9 mouse cellular contexts compared by ENCODE assay signal in the genomic region with DNA sequence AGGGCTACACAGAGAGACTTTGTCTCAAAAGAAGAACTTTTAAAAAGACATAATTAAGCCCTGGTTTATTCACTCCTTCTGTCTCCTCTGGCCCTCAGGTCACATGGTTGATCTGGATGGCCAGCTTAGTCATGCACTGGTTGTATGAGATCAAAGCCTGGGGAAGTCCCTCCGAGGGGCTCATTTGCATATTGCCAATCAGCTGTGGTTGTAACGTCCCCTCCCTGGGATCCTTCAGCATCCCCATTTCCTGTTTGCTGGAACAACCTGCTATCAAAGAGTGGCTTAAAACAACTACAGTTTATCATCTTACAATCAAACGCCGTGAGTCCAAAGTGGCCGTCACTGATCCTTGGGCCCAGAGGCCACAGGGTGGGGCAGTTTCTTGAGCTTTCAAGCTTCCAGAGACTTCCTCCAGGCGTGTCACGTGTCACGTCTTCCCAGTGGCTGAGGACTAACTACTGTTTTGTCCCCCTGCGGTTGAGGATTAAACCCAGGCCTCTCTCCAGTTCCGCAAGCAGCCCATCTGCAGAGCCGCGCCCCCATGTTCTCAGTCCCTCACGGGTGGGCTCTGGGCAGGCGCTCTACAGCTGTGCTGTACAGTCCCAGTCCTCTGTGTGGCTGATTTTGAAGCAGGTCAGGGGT. TPM values are rescaled to one million over a fixed set of nuclear protein-coding genes. Genes with fewer than 3 reads are reported as not detected.
DNase-seq lines count a peak whose midpoint lies in the region; ATAC-seq and TF ChIP-seq lines count a peak whose summit lies in the region.
"Had no signal": no experiment of that assay in that cellular context is flagged by ENCODE, and none has a peak within 500 bp of the region (broad histone marks: within the 10 kb centered on the region; RNA-seq: fewer than 3 reads in every experiment).

No protein-coding gene starts in this region.

- 0 out of 2 replicates have a peak, but pooled peaks have one; percentile 27 for ATAC-seq in forebrain, embryonic 12.5 days (ENCODE audit: low FRiP score)
- ATAC-seq in forebrain, postnatal 0 days, result no peak

- no peak overlapping the region for H3K9ac ChIP-seq in forebrain, embryonic 12.5 days
- H3K9ac ChIP-seq in forebrain, postnatal 0 days, result no peak overlapping the region

- no peak for TF ChIP-seq CTCF in forebrain, postnatal 0 days (IDR thresholded peaks at IDR 0.05; ENCODE audit: low read depth)

- no peak overlapping the region for H3K27ac ChIP-seq in forebrain, embryonic 12.5 days
- no peak overlapping the region for H3K27ac ChIP-seq in forebrain, postnatal 0 days (ENCODE audit: low read depth, low read length)

- H3K9me3 ChIP-seq in forebrain, embryonic 12.5 days, result no peaks in the 10 kb centered on the region
- H3K9me3 ChIP-seq in forebrain, postnatal 0 days (ENCODE audit: low read length), result no peaks in the 10 kb centered on the region

- H3K27me3 ChIP-seq in forebrain, embryonic 12.5 days, result no peaks in the 10 kb centered on the region
- H3K27me3 ChIP-seq in forebrain, postnatal 0 days (ENCODE audit: insufficient read depth, low read length), result no peaks in the 10 kb centered on the region

- DNase-seq in forebrain, postnatal 0 days, result no peak
- DNase-seq in MEL-GATA-1-ER (ENCODE audit: extremely low read depth, low read depth) (peak; percentile 78), liver (peak; percentile 38)
- DNase-seq in natural killer cell, adult 2 months (ENCODE audit: low spot score in 2 of 2), result peak; percentile 63 to 76
- DNase-seq in right cerebral cortex, postnatal 36 days (ENCODE audit: low spot score in 2 of 2), result no peak
- no peak for DNase-seq in left cerebral cortex, postnatal 4 days
- DNase-seq in thymus, postnatal 14 days, result no peak

- H3K36me3 ChIP-seq in forebrain, embryonic 12.5 days (replicated peaks), result no peaks in the 10 kb centered on the region
- H3K36me3 ChIP-seq in forebrain, postnatal 0 days (ENCODE audit: insufficient read depth), result no peaks in the 10 kb centered on the region

- intact Hi-C loops in left cerebral cortex, postnatal 4 days (cut with DNase I), result no loop called here

- no peak overlapping the region for H3K4me3 ChIP-seq in forebrain, embryonic 12.5 days (replicated peaks)
- no peak overlapping the region for H3K4me3 ChIP-seq in forebrain, postnatal 0 days (ENCODE audit: low read depth, low read length)

- no peaks in the 10 kb centered on the region for H3K4me1 ChIP-seq in forebrain, embryonic 12.5 days
- no peaks in the 10 kb centered on the region for H3K4me1 ChIP-seq in forebrain, postnatal 0 days (ENCODE audit: insufficient read depth)

- no peak overlapping the region for H3K4me2 ChIP-seq in forebrain, embryonic 12.5 days
- no peak overlapping the region for H3K4me2 ChIP-seq in forebrain, postnatal 0 days (ENCODE audit: low read depth)

- 67% methylated on average over 14 of the region's 14 CpGs for WGBS in forebrain, embryonic 12.5 days
- 60% methylated on average over 14 of the region's 14 CpGs for WGBS in forebrain, postnatal 0 days

RNA-seq across cellular contexts. Expression of gene Ceacam19, which starts 10.9 kb away (rescaled TPM):
- polyA plus RNA-seq in forebrain, embryonic 12.5 days (2016; fragmentation: Nextera tagmentation; extraction: Ambion mirVana), result not detected in 2 replicates
- total RNA-seq in forebrain, postnatal 0 days (2014; rRNA removed), result not detected in 2 replicates
- polyA plus RNA-seq in forebrain, postnatal 0 days (2015; fragmentation: Nextera tagmentation; extraction: Ambion mirVana), result not detected in 2 replicates
- not detected for total RNA-seq in left cerebral cortex, postnatal 4 days (2021)
- polyA plus RNA-seq: heart, postnatal 0 days had no signal

RNA-seq across cellular contexts. Expression of gene Ceacam16, which starts 15.8 kb away (rescaled TPM):
- not detected in 2 replicates for polyA plus RNA-seq in forebrain, embryonic 12.5 days (2016; fragmentation: Nextera tagmentation; extraction: Ambion mirVana)
- not detected in 2 replicates for total RNA-seq in forebrain, postnatal 0 days (2014; rRNA removed)
- polyA plus RNA-seq in forebrain, postnatal 0 days (2015; fragmentation: Nextera tagmentation; extraction: Ambion mirVana), result 0.53 and 0.84 TPM in 2 replicates
- total RNA-seq in left cerebral cortex, postnatal 4 days (2021), result not detected
- polyA plus RNA-seq: heart, postnatal 0 days had no signal

RNA-seq across cellular contexts. Expression of gene Gm19345, which starts 25.1 kb away (rescaled TPM):
- 0.65 and 1.3 TPM in 2 replicates for polyA plus RNA-seq in forebrain, embryonic 12.5 days (2016; fragmentation: Nextera tagmentation; extraction: Ambion mirVana)
- total RNA-seq in forebrain, postnatal 0 days (2014; rRNA removed), result 32.4 and 33.3 TPM in 2 replicates
- 14.6 and 16.4 TPM in 2 replicates for polyA plus RNA-seq in forebrain, postnatal 0 days (2015; fragmentation: Nextera tagmentation; extraction: Ambion mirVana)
- 10 to 100 TPM; 14.8 to 15.9 TPM for total RNA-seq in left cerebral cortex, postnatal 4 days (2021)
- polyA plus RNA-seq: heart, postnatal 0 days had no signal

RNA-seq across cellular contexts. Expression of gene Pvr, which starts 44.1 kb away (rescaled TPM):
- polyA plus RNA-seq in forebrain, embryonic 12.5 days (2016; fragmentation: Nextera tagmentation; extraction: Ambion mirVana), result 3.2 and 4.3 TPM in 2 replicates
- total RNA-seq in forebrain, postnatal 0 days (2014; rRNA removed), result 12.0 and 12.8 TPM in 2 replicates
- polyA plus RNA-seq in forebrain, postnatal 0 days (2015; fragmentation: Nextera tagmentation; extraction: Ambion mirVana), result 4.2 and 6.1 TPM in 2 replicates
- 10 to 100 TPM; 14.6 to 18.8 TPM for total RNA-seq in left cerebral cortex, postnatal 4 days (2021)

RNA-seq across cellular contexts. Expression of gene Bcl3, which starts 54.3 kb away (rescaled TPM):
- polyA plus RNA-seq in forebrain, embryonic 12.5 days (2016; fragmentation: Nextera tagmentation; extraction: Ambion mirVana), result 0.62 and 0.96 TPM in 2 replicates
- total RNA-seq in forebrain, postnatal 0 days (2014; rRNA removed), result 0.43 and 0.77 TPM in 2 replicates
- 0.28 and 0.86 TPM in 2 replicates for polyA plus RNA-seq in forebrain, postnatal 0 days (2015; fragmentation: Nextera tagmentation; extraction: Ambion mirVana)
- 1 to 10 TPM in 1 of 2 experiments, under 1 TPM in 1; 0.76 to 1.3 TPM for total RNA-seq in left cerebral cortex, postnatal 4 days (2021)

Comparison
In these comparisons a context has a peak if more than half of its experiments do, and no peak if none do; other contexts are left out.
1. DNase-seq: peak in MEL-GATA-1-ER (single experiment), liver (single experiment) and natural killer cell, adult 2 months (2 of 2); none in forebrain, postnatal 0 days (single experiment), right cerebral cortex, postnatal 36 days (0 of 2), left cerebral cortex, postnatal 4 days (single experiment) and thymus, postnatal 14 days (single experiment).